Mouse (Mus musculus) G1E (cell line): ENCODE results near the gene Plin3. TPM values are rescaled to one million over a fixed set of nuclear protein-coding genes. Genes with fewer than 3 reads are reported as not detected.
A peak's percentile ranks its signal among the peaks of the same experiment; 100 is the strongest.

Experiments
- ATAC-seq: 2 replicates; pipeline ENCODE4 v1.8.0; 2016; ENCODE audit warnings: mild to moderate bottlenecking; ENCODE audit not compliant: insufficient number of reproducible peaks, poor library complexity, low FRiP score, severe bottlenecking; ENCODE audit errors: extremely low read depth
- DNase-seq: peaks from one replicate; pipeline ENCODE4 v3.0.0; 2012; ENCODE audit warnings: low spot score
- H3K27me3 ChIP-seq: 2 replicates; pipeline ENCODE4 v1.6.1; 2012; ENCODE audit warnings: mild to moderate bottlenecking, low read length, inconsistent platforms; ENCODE audit not compliant: insufficient read depth
- H3K36me3 ChIP-seq: replicated peaks from 2 replicates; pipeline ENCODE3; 2012; ENCODE audit warnings: mild to moderate bottlenecking, inconsistent platforms
- H3K4me1 ChIP-seq: 2 replicates; pipeline ENCODE4 v1.6.1; 2012; ENCODE audit warnings: low read depth, low read length, inconsistent platforms, mixed read lengths; ENCODE audit not compliant: insufficient read depth
- H3K4me3 ChIP-seq: 2 replicates; pipeline ENCODE4 v1.5.1; 2012; ENCODE audit warnings: low read depth, mild to moderate bottlenecking, inconsistent platforms, low read length, moderate library complexity, mixed read lengths
- H3K9me3 ChIP-seq: replicated peaks from 2 replicates; pipeline ENCODE4 v1.6.1; 2012; ENCODE audit warnings: inconsistent platforms
- CTCF ChIP-seq: IDR thresholded peaks from 2 replicates; pipeline ENCODE4 v1.5.1; 2012; ENCODE audit warnings: low read depth, low read length, inconsistent platforms, mixed read lengths
- GATA1 ChIP-seq: IDR thresholded peaks from 2 replicates; pipeline ENCODE4 v1.6.1; 2012; ENCODE audit warnings: borderline replicate concordance, low read length, inconsistent platforms, mixed read lengths
- GATA2 ChIP-seq: IDR thresholded peaks from 2 replicates; pipeline ENCODE4 v1.6.1; 2012; ENCODE audit warnings: low read depth, low read length, inconsistent platforms, borderline replicate concordance
- POLR2AphosphoS5 ChIP-seq: IDR thresholded peaks from 2 replicates; pipeline ENCODE4 v1.6.1; 2012; ENCODE audit warnings: low read depth, low read length, inconsistent platforms; ENCODE audit not compliant: insufficient replicate concordance
- TAL1 ChIP-seq: conservative IDR thresholded peaks from 2 replicates; pipeline ENCODE4 v1.6.1; 2012; ENCODE audit warnings: low read depth, low read length, inconsistent platforms, mixed read lengths
- polyA plus RNA-seq: library from polyadenylated mRNA; stranded (reverse); fragments of >175 nt; gene quantifications from 2 replicates; pipeline ENCODE4 v1.2.3, GENCODE M21; 2012
- total RNA-seq, 2 experiments: library from RNA; stranded (forward) in 1 of 2; stranded (reverse) in 1 of 2; fragments of 200-1000 nt in 1 of 2; fragments of >200 nt in 1 of 2; fragmentation: Nextera tagmentation in 1 of 2; gene quantifications; 2 replicates each; pipeline ENCODE4 v1.2.3; 2014 to 2017

The Plin3 gene
- total and polyA plus RNA-seq, 3 experiments = 12.2 to 55.9 (median 12.3) TPM

DNA sequence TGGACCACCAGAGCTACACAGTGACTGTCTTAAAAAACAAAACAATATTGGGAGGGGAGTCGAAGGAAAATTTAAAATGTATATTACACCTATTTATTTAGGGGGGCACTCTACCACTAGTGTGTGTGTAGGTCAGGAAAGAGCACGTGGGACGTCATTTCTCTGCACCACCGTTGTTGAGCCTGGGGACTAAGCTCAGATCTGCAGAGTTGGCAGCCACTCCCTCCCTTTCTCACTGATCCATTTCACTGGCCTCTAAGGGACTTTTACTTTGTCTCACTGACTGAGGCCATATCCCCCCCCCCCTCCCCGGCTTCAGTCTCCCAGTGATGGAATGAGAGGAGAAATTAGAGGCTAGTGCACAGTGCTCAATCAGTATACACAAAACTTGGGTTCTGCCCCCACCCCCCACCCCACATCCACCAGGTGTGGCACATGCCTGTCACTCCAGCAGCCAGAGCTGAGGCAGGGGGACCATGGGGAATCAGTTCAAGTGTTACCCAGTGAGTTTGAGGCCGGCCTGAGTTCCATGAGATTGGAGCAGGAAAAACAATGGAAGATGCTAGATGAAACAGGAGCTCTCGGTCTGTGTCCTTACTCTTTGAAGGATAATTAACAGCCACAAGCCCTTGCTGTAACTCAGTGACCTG is 722 bp downstream of the Plin3 start:
- Histone ChIP-seq H3K9me3 (no peaks in the 10 kb centered on the region), H3K36me3 (peaks cover 2% of the 10 kb centered on the region), H3K27me3 (peaks cover 20% of the 10 kb centered on the region), H3K4me1 (peaks cover 66% of the 10 kb centered on the region), H3K4me3 (no peak overlapping the region; the same call in 1 of the 2 replicates)
- DNase-seq = no peak
- TF ChIP-seq TAL1 (no peak), POLR2AphosphoS5 (no peak), GATA2 (no peak), CTCF (no peak), GATA1 (no peak)
- ATAC-seq = no peak

DNA sequence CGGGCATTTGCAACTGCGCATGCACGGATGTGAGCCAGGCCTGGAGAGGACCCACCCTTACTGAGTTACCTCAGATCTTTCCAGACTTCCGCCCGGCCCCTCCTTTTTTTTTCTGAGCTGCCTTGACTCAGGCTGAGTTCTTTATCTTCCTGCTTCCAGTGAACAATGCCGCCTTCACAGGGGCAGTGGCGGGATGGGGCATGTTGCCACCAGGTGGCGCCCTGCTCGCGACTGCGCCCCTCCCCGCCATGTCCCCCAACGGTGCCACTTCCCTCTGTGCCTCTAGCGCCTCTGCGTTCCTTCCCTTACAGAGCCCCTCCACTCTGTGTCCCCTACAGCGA is 1.5 kb downstream of the Plin3 start:
- H3K4me3 ChIP-seq = peak overlapping the region; percentile 71; the same call in 1 of the 2 replicates
- H3K27me3 ChIP-seq = peaks cover 12% of the 10 kb centered on the region
- TF ChIP-seq CTCF (peak; percentile 85), GATA2 (no peak)
- ATAC-seq = peak; percentile 71
- peaks cover 10% of the 10 kb centered on the region for H3K36me3 ChIP-seq
- DNase-seq = peak; percentile 90
- H3K9me3 ChIP-seq = no peaks in the 10 kb centered on the region
- peaks cover 71% of the 10 kb centered on the region for H3K4me1 ChIP-seq

- no peaks in the 10 kb centered on the region for H3K9me3 ChIP-seq
- peak overlapping the region; percentile 71 for H3K4me3 ChIP-seq
- peaks cover 72% of the 10 kb centered on the region for H3K4me1 ChIP-seq
Observed at GRCm38 (mm10) chr17:56290388-56291170, 2.1 kb downstream of the Plin3 start.

GRCm38 (mm10) chr17:56289371-56290331 is 3.0 kb downstream of the Plin3 start:
- 0 out of 2 replicates have a peak, but pooled peaks have one; percentile 2 for ATAC-seq
- Histone ChIP-seq H3K36me3 (peaks cover 25% of the 10 kb centered on the region), H3K9me3 (no peaks in the 10 kb centered on the region), H3K27me3 (peaks cover 9% of the 10 kb centered on the region), H3K4me1 (peaks cover 72% of the 10 kb centered on the region), H3K4me3 (peak overlapping the region; percentile 71)
- no peak for DNase-seq
- TF ChIP-seq GATA2 (no peak), POLR2AphosphoS5 (no peak), TAL1 (no peak), CTCF (no peak), GATA1 (no peak)

More at GRCm38 (mm10) chr17:56290388-56291170, 2.1 kb downstream of the Plin3 start:
- Histone ChIP-seq H3K27me3 (peaks cover 10% of the 10 kb centered on the region), H3K36me3 (peaks cover 15% of the 10 kb centered on the region)
- DNase-seq = peak; percentile 86
- no peak for TF ChIP-seq GATA1
- no peak for TF ChIP-seq CTCF
- ATAC-seq = peak; percentile 67

DNA sequence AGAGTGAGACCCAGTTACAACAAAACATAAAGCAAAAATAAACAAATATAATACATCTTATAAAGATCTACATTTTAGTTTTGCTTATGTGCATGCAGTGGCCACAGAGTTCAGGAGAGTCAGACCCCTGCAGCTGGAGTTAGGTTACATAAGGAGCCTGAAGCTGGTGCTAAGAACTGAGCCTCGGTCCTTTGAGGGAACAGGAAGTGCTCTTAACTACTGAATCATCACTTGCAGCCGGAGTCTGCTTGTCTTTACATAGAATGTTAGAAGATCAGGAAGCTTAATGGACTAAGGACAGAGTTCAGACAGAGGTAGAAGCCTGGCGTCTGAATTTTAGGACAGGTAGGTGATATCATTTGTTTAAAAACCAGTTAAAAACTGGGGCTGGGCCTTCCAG is 3.8 kb downstream of the Plin3 start:
- TF ChIP-seq POLR2AphosphoS5 (no peak), TAL1 (no peak), GATA1 (no peak), CTCF (no peak), GATA2 (no peak)
- 0 out of 2 replicates have a peak, but pooled peaks cover 2% of the 10 kb centered on the region for H3K27me3 ChIP-seq
- peaks cover 76% of the 10 kb centered on the region for H3K4me1 ChIP-seq
- ATAC-seq (no peak), DNase-seq (no peak)
- H3K36me3 ChIP-seq = peaks cover 32% of the 10 kb centered on the region
- no peaks in the 10 kb centered on the region for H3K9me3 ChIP-seq
- peak overlapping the region; percentile 71; the same call in 1 of the 2 replicates for H3K4me3 ChIP-seq

DNA sequence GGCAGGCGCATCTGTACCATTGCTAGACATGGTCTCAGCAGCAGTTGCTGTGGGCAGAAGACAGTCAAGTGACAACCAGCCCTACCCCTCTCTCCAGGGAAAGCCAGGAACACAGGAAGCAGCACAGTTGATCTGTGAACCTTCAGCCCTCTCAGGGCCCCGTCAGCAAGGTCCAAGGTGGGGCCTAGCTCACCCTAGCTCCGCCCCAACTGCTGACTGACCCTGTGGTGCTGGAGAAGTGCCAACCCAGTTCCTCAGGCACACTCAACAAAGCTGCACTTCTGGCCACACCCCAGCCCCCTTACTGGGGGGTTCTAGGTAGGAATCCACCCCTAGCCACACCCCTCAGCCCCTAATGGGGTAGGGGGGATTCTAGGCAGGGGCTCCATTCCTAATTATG is 4.8 kb downstream of the Plin3 start:
- Histone ChIP-seq H3K36me3 (peaks cover 41% of the 10 kb centered on the region), H3K27me3 (0 out of 2 replicates have a peak, but pooled peaks cover 2% of the 10 kb centered on the region), H3K4me3 (peak overlapping the region; percentile 62), H3K4me1 (peaks cover 79% of the 10 kb centered on the region), H3K9me3 (no peaks in the 10 kb centered on the region)
- DNase-seq = no peak
- TF ChIP-seq TAL1 (no peak), CTCF (no peak), GATA2 (no peak), GATA1 (no peak), POLR2AphosphoS5 (no peak)
- peak; percentile 50 for ATAC-seq
